Mouse (Mus musculus) CH12.LX (cell line): Measurements from ENCODE around the gene Gucy2e. TPM values are rescaled to one million over a fixed set of nuclear protein-coding genes. Genes with fewer than 3 reads are reported as not detected.

Source experiments
- DNase-seq: peaks from one replicate; pipeline ENCODE4 v3.0.0-alpha.2; 2013; ENCODE audit errors: extremely low read depth
- H3K27ac ChIP-seq: 2 replicates; pipeline ENCODE4 v1.5.1; 2012; ENCODE audit warnings: low read depth, mild to moderate bottlenecking, control low read depth, moderate library complexity; ENCODE audit not compliant: insufficient read depth
- H3K27me3 ChIP-seq: replicated peaks from 2 replicates; pipeline ENCODE3; 2012; ENCODE audit warnings: inconsistent platforms
- H3K36me3 ChIP-seq, 2 experiments: replicated peaks in 1 of 2; 2 replicates each; pipeline versions ENCODE3 to v1.6.1; 2012; ENCODE audit warnings: inconsistent platforms in 1 of 2, low read length in 1 of 2, mild to moderate bottlenecking in 1 of 2, mixed read lengths in 1 of 2, moderate library complexity in 1 of 2; ENCODE audit not compliant: control insufficient read depth in 1 of 2, insufficient read depth in 1 of 2
- H3K4me1 ChIP-seq, 2 experiments: 2 replicates each; pipeline ENCODE4 v1.6.1; 2012; ENCODE audit warnings: inconsistent platforms in 1 of 2, moderate library complexity in 1 of 2; ENCODE audit not compliant: insufficient read depth in 2 of 2, control insufficient read depth in 1 of 2
- H3K4me2 ChIP-seq: 2 replicates; pipeline ENCODE4 v1.6.1; 2012; ENCODE audit warnings: low read depth, mild to moderate bottlenecking, control low read depth; ENCODE audit not compliant: poor library complexity, insufficient read depth, severe bottlenecking
- H3K4me3 ChIP-seq, 3 experiments: fragments of 150-350 bp in 1 of 3; sonication (generic) in 1 of 3; replicated peaks in 1 of 3; 2 replicates each; pipeline versions ENCODE3 to v1.5.1; 2011 to 2012; ENCODE audit warnings: low read depth in 2 of 3, low read length in 2 of 3, mild to moderate bottlenecking in 2 of 3, moderate library complexity in 2 of 3, control low read depth in 1 of 3, improper control_type of control experiment in 1 of 3, inconsistent platforms in 1 of 3, mixed read lengths in 1 of 3; ENCODE audit not compliant: poor library complexity in 1 of 3
- H3K79me2 ChIP-seq: replicated peaks from 2 replicates; pipeline ENCODE4 v1.6.1; 2012; ENCODE audit warnings: mild to moderate bottlenecking, moderate library complexity; ENCODE audit not compliant: control insufficient read depth, poor library complexity, insufficient read depth, severe bottlenecking; ENCODE audit errors: extremely low read depth
- H3K9ac ChIP-seq: 2 replicates; pipeline ENCODE4 v1.6.1; 2012; ENCODE audit warnings: low read depth, mild to moderate bottlenecking, control low read depth, moderate library complexity; ENCODE audit not compliant: insufficient read depth
- H3K9me3 ChIP-seq: replicated peaks from 2 replicates; pipeline ENCODE3; 2012; ENCODE audit warnings: low read length, inconsistent platforms, mixed read lengths
- BHLHE40 ChIP-seq: IDR thresholded peaks from 2 replicates; pipeline ENCODE4 v1.6.1; 2011; ENCODE audit warnings: mild to moderate bottlenecking, low read depth, low read length, improper control_type of control experiment
- CHD1 ChIP-seq: IDR thresholded peaks from 2 replicates; pipeline ENCODE4 v1.6.1; 2012; ENCODE audit warnings: low read depth, low read length, improper control_type of control experiment, inconsistent platforms
- CTCF ChIP-seq, 2 experiments: IDR thresholded peaks in 1 of 2; conservative IDR thresholded peaks in 1 of 2; 2 replicates each; pipeline ENCODE4 v1.5.1; 2011 to 2012; ENCODE audit warnings: low read depth in 2 of 2, low read length in 2 of 2, improper control_type of control experiment in 1 of 2, inconsistent platforms in 1 of 2, mild to moderate bottlenecking in 1 of 2, moderate library complexity in 1 of 2
- ELF1 ChIP-seq: IDR thresholded peaks from 2 replicates; pipeline ENCODE4 v1.6.1; 2014; ENCODE audit warnings: low read depth, mild to moderate bottlenecking, inconsistent platforms, low read length, improper control_type of control experiment
- JUN ChIP-seq: IDR thresholded peaks from 2 replicates; pipeline ENCODE4 v1.6.1; 2011; ENCODE audit warnings: low read depth, mild to moderate bottlenecking, low read length, improper control_type of control experiment, moderate library complexity; ENCODE audit not compliant: insufficient read depth
- MAZ ChIP-seq: IDR thresholded peaks from 2 replicates; pipeline ENCODE4 v1.6.1; 2012; ENCODE audit warnings: low read depth, mild to moderate bottlenecking, inconsistent platforms, low read length, improper control_type of control experiment, moderate library complexity
- MEF2A ChIP-seq: IDR thresholded peaks from 2 replicates; pipeline ENCODE4 v1.6.1; 2014; ENCODE audit warnings: low read depth, mild to moderate bottlenecking, inconsistent platforms, low read length, improper control_type of control experiment, borderline replicate concordance
- MYC ChIP-seq: IDR thresholded peaks from 2 replicates; pipeline ENCODE4 v1.6.1; 2011; ENCODE audit warnings: low read depth, mild to moderate bottlenecking, improper control_type of control experiment, low read length
- POLR2AphosphoS2 ChIP-seq: IDR thresholded peaks from 2 replicates; pipeline ENCODE4 v1.6.1; 2011; ENCODE audit warnings: low read depth, low read length, improper control_type of control experiment
- SIN3A ChIP-seq: IDR thresholded peaks from 2 replicates; pipeline ENCODE4 v1.6.1; 2012; ENCODE audit warnings: low read length, improper control_type of control experiment, inconsistent platforms
- ZKSCAN1 ChIP-seq: IDR thresholded peaks from 2 replicates; pipeline ENCODE4 v1.6.1; 2012; ENCODE audit warnings: low read depth, inconsistent platforms, low read length, improper control_type of control experiment, borderline replicate concordance
- ZNF384 ChIP-seq: IDR thresholded peaks from 2 replicates; pipeline ENCODE4 v1.6.1; 2012; ENCODE audit warnings: low read depth, low read length, improper control_type of control experiment, inconsistent platforms
- dilution Hi-C: fragments of 300-500 bp; cut with MboI; formaldehyde crosslinking; loops from 2 replicates; pipeline ENCODE4 v1.14.3; 2020; ENCODE audit warnings: low sequenced_read_pairs; ENCODE audit not compliant: extremely low pct_unique_long_range_greater_than_20kb, extremely low pct_ligation_motif_present
- in situ Hi-C: fragments of 300-500 bp; cut with MboI; formaldehyde crosslinking; loops from 3 replicates; pipeline ENCODE4 v1.14.3; 2019; ENCODE audit warnings: low sequenced_read_pairs, low pct_ligation_motif_present, low pct_unique_long_range_greater_than_20kb, mixed read lengths
- polyA plus RNA-seq: library from polyadenylated mRNA; unstranded; fragments of >175 nt; gene quantifications from 2 replicates; pipeline ENCODE4 v1.2.1, GENCODE M21; 2012; ENCODE audit warnings: low read depth; ENCODE audit not compliant: insufficient read length
- total RNA-seq, 2 experiments: library from RNA; depleted of rRNA; stranded (reverse); fragments of 300-350 nt in 1 of 2; fragments of >200 nt in 1 of 2; gene quantifications; 2 replicates each; pipeline ENCODE4 v1.2.3; 2012 to 2014

Gucy2e gene
- total and polyA plus RNA-seq, 3 experiments: 0.03 TPM; not detected in 2

DNA sequence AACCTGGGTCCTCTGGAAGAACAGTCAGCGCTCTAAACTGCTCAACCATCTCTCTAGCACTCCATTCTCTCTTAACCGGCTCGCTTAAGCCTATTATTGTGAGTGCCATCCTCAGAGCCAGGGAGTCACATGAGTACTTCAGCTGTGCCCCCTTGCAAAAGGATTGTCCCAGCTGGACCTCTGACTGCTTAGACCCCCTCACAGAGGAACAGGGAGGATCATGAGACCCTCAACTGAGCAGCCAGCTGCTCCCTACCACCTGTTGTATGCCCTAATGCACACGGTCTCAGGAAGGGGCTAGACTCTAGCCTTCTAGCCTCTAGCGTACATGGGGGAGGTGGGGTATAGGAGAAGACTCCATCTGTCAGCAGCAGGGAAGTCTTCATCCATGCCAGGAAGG is 18.0 kb upstream of the Gucy2e start:
- in situ Hi-C loops (loop anchor here (5.0 kb wide), 1 partner anchor 262 kb away; no protein-coding TSS in a partner anchor), dilution Hi-C loops (no loop called here)
- no peak overlapping the region for H3K27ac ChIP-seq
- H3K9ac ChIP-seq: no peak overlapping the region
- peaks cover 17% of the 10 kb centered on the region for H3K27me3 ChIP-seq
- no peaks in the 10 kb centered on the region for H3K36me3 ChIP-seq
- H3K79me2 ChIP-seq: no peaks in the 10 kb centered on the region
- DNase-seq: no peak
- H3K9me3 ChIP-seq: peaks cover 2% of the 10 kb centered on the region
- no peak overlapping the region for H3K4me2 ChIP-seq
- TF ChIP-seq MAZ (no peak), MYC (no peak), SIN3A (no peak), BHLHE40 (no peak), CHD1 (no peak), JUN (no peak), ELF1 (no peak)
- H3K4me3 ChIP-seq: no peak overlapping the region
- H3K4me1 ChIP-seq: peaks cover 6 to 11% of the 10 kb centered on the region in 2 experiments; a peak in 3 of 4 replicates

DNA sequence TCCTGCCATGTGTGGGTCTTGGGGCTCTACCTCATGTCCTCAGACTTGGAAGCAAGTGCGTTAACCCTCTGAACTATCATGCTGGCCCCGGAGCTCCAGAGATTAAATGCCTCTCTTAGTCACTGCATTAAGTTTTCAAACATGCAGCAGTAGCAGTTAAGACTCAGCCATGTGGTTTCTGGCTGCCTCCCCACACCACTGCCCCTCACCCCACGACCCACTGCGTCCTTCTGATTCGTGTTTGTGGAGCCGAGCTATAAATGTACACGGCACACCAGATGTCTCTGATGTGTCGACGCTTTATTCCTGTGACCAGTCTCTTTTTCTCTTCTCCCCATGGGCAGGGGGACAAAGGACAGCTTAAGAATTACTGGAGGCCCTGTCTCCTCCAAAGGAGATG is 16.3 kb upstream of the Gucy2e start:
- no peaks in the 10 kb centered on the region for H3K36me3 ChIP-seq
- dilution Hi-C loops: no loop called here

DNA sequence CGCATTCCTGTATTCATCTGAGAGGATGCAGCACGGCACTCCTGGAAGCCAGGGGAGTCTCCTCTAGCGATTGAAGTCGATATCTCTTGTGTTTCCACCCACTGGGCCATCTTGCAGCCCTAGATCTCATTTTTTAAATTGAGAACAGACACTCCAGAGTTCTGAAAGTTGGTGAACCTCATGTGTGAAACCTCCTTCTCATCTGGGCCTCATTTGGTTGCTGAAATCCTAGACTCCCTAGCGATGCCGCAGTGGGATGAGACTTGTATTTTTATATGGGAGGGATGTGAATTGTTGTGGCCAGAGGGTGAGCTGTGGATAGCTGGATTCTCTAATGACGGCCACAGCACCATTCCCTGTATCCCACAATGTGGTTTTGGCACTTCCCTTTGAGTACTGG is 15.1 kb upstream of the Gucy2e start:
- Histone ChIP-seq H3K36me3 (no peaks in the 10 kb centered on the region), H3K4me1 (no peaks in the 10 kb centered on the region), H3K79me2 (no peaks in the 10 kb centered on the region), H3K9me3 (peaks cover 2% of the 10 kb centered on the region), H3K4me3 (no peak overlapping the region), H3K27me3 (peaks cover 30% of the 10 kb centered on the region), H3K9ac (no peak overlapping the region), H3K4me2 (no peak overlapping the region), H3K27ac (no peak overlapping the region)
- dilution Hi-C loops: no loop called here
- TF ChIP-seq POLR2AphosphoS2: no peak
- no peak for TF ChIP-seq MEF2A
- no peak for DNase-seq
- in situ Hi-C loops: no loop called here

More for the DNA sequence above, 16.3 kb upstream of the Gucy2e start:
- Histone ChIP-seq H3K27ac (no peak overlapping the region), H3K79me2 (no peaks in the 10 kb centered on the region), H3K4me1 (peaks cover 0 to 2% of the 10 kb centered on the region in 2 experiments; a peak in 1 of 4 replicates), H3K4me2 (no peak overlapping the region), H3K27me3 (peaks cover 20% of the 10 kb centered on the region), H3K9me3 (peaks cover 2% of the 10 kb centered on the region), H3K4me3 (no peak overlapping the region), H3K9ac (no peak overlapping the region)
- DNase-seq: no peak
- in situ Hi-C loops: no loop called here
- TF ChIP-seq ZKSCAN1 (no peak), ZNF384 (no peak), MYC (no peak), CHD1 (no peak), CTCF (conservative IDR thresholded peaks at IDR 0.05 in 1 of 2, IDR thresholded peaks at IDR 0.05 in 1 of 2; ENCODE audit: low read depth in 2 of 2, low read length in 2 of 2) (no peak)
